Mouse (Mus musculus) neural tube, embryonic 14.5 days (tissue): ENCODE results near the gene Pabpn1. TPM values are rescaled to one million over a fixed set of nuclear protein-coding genes. Genes with fewer than 3 reads are reported as not detected.

Experiments
- ATAC-seq: fragments of 200-750 bp; cut with Nextera tagmentation; 2 replicates; pipeline ENCODE4 v1.8.0; 2017; ENCODE audit warnings: low read depth, mild to moderate bottlenecking, moderate TSS enrichment, moderate library complexity
- H3K27ac ChIP-seq: fragments of 300-500 bp; sonication (generic); 2 replicates; pipeline ENCODE4 v1.5.1; 2014; ENCODE audit warnings: low read depth, mild to moderate bottlenecking, control low read depth, low read length, moderate library complexity, mixed read lengths
- H3K27me3 ChIP-seq: fragments of 300-500 bp; sonication (generic); 2 replicates; pipeline ENCODE4 v1.6.1; 2014; ENCODE audit warnings: low read length; ENCODE audit not compliant: control insufficient read depth, insufficient read depth
- H3K36me3 ChIP-seq: fragments of 300-500 bp; sonication (generic); 2 replicates; pipeline ENCODE4 v1.6.1; 2014; ENCODE audit warnings: low read length, mixed read lengths; ENCODE audit not compliant: control insufficient read depth, insufficient read depth
- H3K4me1 ChIP-seq: fragments of 300-500 bp; sonication (generic); 2 replicates; pipeline ENCODE4 v1.6.1; 2014; ENCODE audit warnings: low read length; ENCODE audit not compliant: control insufficient read depth, insufficient read depth
- H3K4me2 ChIP-seq: fragments of 300-500 bp; sonication (generic); 2 replicates; pipeline ENCODE4 v1.6.1; 2014; ENCODE audit warnings: mild to moderate bottlenecking, low read depth, low read length, control low read depth
- H3K4me3 ChIP-seq: fragments of 300-500 bp; sonication (generic); 2 replicates; pipeline ENCODE4 v1.5.1; 2014; ENCODE audit warnings: low read depth, low read length, control low read depth, mixed read lengths
- H3K9ac ChIP-seq: fragments of 300-500 bp; sonication (generic); replicated peaks from 2 replicates; pipeline ENCODE4 v1.6.1; 2014; ENCODE audit warnings: low read depth, mild to moderate bottlenecking, control low read depth, low read length, mixed read lengths
- H3K9me3 ChIP-seq: fragments of 300-500 bp; sonication (generic); 2 replicates; pipeline ENCODE4 v1.6.1; 2016; ENCODE audit warnings: low read length; ENCODE audit not compliant: control insufficient read depth
- WGBS: fragments of 180-500 bp; shearing (Covaris S2); extraction: QIAGEN DNeasy Blood & Tissue Kit; methylation state at CpG from one replicate; pipeline ENCODE4 v1.1.7; 2014; 5-methylcytosine and 5-hydroxymethylcytosine counted together
- polyA plus RNA-seq: library from polyadenylated mRNA; unstranded; fragments of >200 nt; fragmentation: Nextera tagmentation; extraction: Ambion mirVana; gene quantifications from 2 replicates; pipeline ENCODE4 v1.2.1, GENCODE M21; 2014

Gene Pabpn1
- polyA plus RNA-seq, 1 experiment from 2014 or later: 176 TPM

DNA sequence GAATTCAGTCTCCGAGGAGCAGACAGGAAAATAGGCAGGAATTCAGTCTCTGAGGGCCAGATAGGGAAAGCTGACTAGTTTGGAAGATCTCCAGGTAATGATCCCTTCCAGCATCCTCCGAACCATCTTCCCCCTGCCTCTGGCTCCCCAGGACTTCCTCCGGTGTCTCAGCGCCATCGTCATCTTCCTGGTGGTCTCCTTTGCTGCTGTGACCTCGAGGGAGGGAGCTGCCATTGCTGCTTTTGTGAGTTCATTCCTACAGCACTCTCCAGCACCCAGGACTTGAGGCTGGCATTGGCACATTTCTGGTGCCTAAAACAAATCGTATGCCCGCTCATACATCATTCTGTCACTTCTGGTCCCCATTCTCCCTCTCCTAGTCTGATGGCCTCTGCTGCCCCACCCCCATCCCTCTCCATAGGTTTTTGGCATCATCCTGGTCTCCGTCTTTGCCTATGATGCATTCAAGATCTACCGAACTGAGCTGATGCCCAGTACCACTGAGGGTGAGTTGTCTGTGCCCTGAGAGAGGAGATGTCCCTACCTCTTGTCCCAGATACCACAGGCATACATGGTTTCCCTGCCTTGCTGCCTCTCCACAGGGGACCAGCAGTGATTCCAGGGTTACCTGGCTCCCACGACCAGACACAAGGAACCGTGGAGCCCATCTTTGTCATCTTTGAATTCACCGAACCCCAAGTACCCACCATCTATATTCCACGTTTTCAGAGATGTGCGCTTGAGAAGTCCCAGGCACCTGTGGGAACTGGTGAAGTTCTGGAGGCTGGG lies 46.3 kb downstream of the Pabpn1 start:
- Histone ChIP-seq H3K4me1 (0 out of 2 replicates have a peak, but pooled peaks cover 7% of the 10 kb centered on the region), H3K9ac (no peak overlapping the region), H3K9me3 (no peaks in the 10 kb centered on the region), H3K36me3 (no peaks in the 10 kb centered on the region), H3K4me3 (no peak overlapping the region), H3K4me2 (no peak overlapping the region), H3K27me3 (no peaks in the 10 kb centered on the region), H3K27ac (no peak overlapping the region)
- no peak for ATAC-seq
- WGBS: 82% methylated on average over 15 of the region's 15 CpGs

DNA sequence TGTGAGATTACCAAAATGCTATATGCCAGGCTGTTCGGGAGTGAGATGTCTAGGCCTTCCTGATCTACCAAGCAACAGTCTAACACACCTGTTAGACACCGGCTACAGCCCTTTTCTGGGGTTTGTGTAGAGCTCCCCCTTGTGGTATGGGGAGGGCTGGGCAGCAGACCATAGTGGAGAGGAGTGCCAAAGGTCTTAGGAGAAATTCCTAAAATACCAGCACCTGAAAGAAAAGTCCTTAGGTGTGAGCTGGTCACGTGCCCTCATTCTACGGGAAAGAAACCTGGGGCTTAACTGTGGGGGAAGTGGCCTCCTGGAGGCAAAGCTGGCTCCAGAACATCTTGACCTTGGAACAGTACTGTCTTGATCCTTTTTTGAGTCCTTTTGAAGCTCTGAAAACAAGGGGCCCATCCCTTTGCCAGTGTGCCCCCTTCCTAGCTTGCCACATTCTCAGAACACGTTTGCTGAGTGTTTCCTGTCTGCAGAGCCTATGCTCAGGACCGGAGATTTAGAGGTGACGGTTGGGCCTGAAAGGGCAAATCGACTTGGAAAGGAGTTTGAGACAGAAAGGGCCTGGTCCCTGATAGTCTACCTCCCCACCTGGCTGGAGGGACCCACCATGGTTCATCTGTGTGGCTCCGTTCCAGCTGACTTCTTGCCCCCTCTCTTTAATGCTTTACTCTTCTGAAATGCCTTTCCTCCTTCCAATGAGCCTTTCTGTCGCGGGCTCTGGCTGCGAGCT lies 47.3 kb downstream of the Pabpn1 start:
- 55% methylated on average over 12 of the region's 12 CpGs for WGBS
- 0 out of 2 replicates have a peak, but pooled peaks cover 7% of the 10 kb centered on the region for H3K4me1 ChIP-seq

DNA sequence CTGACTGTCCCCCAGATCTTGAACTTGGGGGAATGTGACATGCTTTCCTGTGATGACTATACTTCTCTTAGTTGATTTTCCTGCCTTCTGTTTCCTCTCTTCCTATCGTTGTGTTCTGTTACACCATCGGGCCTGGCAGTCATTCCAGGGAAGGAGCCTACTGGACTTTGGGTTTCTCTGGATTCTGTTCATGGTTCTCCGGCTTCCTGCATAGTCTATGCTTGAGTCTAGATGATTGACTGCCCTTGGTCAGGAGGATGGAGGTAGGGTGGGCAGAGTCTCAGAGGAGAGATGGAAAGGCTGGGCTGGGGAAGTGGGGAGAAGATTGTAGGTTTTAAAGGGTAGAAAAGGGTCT lies 47.9 kb downstream of the Pabpn1 start:
- H3K27ac ChIP-seq: no peak overlapping the region
- no peak overlapping the region for H3K4me3 ChIP-seq
- no peak overlapping the region for H3K9ac ChIP-seq
- no peaks in the 10 kb centered on the region for H3K27me3 ChIP-seq
- no peaks in the 10 kb centered on the region for H3K9me3 ChIP-seq
- H3K4me2 ChIP-seq: no peak overlapping the region
- H3K36me3 ChIP-seq: no peaks in the 10 kb centered on the region
- 81% methylated on average over 3 of the region's 3 CpGs for WGBS
- ATAC-seq: no peak
- H3K4me1 ChIP-seq: 0 out of 2 replicates have a peak, but pooled peaks cover 7% of the 10 kb centered on the region

More for the DNA sequence above, 47.3 kb downstream of the Pabpn1 start:
- no peak for ATAC-seq
- no peaks in the 10 kb centered on the region for H3K27me3 ChIP-seq
- no peak overlapping the region for H3K4me2 ChIP-seq
- no peak overlapping the region for H3K27ac ChIP-seq
- no peak overlapping the region for H3K9ac ChIP-seq
- H3K36me3 ChIP-seq: no peaks in the 10 kb centered on the region
- no peak overlapping the region for H3K4me3 ChIP-seq
- H3K9me3 ChIP-seq: no peaks in the 10 kb centered on the region

DNA sequence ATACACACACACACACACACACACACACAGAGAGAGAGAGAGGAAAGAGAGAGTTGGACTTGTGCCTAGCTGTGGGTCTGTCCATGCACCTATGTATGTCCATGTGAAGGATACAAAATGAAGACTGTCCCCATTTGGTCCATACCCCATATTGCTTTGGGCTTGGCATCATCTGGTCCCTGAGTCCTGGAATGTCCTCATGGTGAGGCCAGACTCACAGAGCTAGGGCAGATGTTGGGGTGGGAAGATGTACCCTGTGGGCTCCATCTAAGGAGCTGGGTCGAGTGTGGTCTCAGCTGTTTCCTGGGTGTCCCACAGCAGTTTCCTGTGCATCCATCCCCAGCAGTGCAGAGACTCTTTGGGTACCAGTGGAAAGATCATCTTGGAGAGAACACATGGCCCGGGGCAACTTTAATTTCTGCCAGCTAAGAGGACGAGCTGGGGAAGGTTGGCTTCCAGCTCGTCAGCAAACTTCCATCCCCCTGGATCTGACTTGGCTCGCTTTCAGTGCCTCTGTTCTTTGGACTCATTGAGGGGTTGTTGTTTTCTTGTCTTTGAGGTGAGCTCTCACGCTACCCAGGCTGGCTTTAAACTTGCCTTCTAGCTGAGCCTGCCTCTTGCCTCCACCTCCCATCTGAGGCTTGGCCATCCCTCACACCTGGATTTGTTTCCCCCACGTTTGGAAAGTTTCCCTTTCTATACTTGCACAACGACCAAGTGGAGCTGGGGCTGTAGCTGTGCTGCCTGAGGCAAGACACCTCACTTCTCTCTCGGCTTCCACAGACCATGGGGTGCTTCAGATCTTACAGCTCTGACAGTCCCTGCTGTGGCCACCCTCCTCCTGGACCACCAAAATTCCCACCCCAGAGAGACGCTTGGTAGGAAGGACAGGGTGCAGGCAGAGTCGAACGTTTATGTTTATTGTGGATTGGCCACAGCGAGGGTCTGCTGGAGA lies 49.0 kb downstream of the Pabpn1 start:
- no peak for ATAC-seq
- Histone ChIP-seq H3K4me1 (0 out of 2 replicates have a peak, but pooled peaks cover 4% of the 10 kb centered on the region), H3K4me3 (no peak overlapping the region), H3K27ac (no peak overlapping the region), H3K4me2 (no peak overlapping the region), H3K36me3 (no peaks in the 10 kb centered on the region), H3K27me3 (no peaks in the 10 kb centered on the region), H3K9me3 (no peaks in the 10 kb centered on the region), H3K9ac (no peak overlapping the region)
- 74% methylated on average over 13 of the region's 13 CpGs for WGBS

DNA sequence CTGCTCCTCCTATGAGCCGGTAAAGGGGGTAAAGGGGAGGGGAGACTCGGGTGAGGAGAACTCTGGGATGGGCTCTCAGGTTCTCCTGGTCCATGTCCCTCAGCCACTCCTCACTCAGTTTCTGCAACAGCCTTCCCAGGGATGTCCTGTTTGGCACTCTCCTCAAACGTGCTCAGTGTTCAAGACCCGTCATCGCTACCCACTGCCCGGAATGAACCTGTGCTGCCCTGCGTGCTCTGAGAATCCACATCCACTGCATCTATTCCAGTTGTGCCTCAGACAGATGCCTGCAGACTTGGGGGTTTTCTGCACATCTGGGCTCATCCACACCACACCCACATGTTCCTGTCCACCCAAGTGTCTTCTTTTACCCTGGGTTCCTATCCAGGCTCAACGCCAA lies 50.2 kb downstream of the Pabpn1 start:
- H3K36me3 ChIP-seq: no peaks in the 10 kb centered on the region
- ATAC-seq: no peak
- no peaks in the 10 kb centered on the region for H3K4me1 ChIP-seq
- no peaks in the 10 kb centered on the region for H3K9me3 ChIP-seq
- no peak overlapping the region for H3K27ac ChIP-seq
- no peaks in the 10 kb centered on the region for H3K27me3 ChIP-seq
- no peak overlapping the region for H3K4me3 ChIP-seq
- WGBS: 83% methylated on average over 8 of the region's 8 CpGs
- no peak overlapping the region for H3K9ac ChIP-seq
- no peak overlapping the region for H3K4me2 ChIP-seq

DNA sequence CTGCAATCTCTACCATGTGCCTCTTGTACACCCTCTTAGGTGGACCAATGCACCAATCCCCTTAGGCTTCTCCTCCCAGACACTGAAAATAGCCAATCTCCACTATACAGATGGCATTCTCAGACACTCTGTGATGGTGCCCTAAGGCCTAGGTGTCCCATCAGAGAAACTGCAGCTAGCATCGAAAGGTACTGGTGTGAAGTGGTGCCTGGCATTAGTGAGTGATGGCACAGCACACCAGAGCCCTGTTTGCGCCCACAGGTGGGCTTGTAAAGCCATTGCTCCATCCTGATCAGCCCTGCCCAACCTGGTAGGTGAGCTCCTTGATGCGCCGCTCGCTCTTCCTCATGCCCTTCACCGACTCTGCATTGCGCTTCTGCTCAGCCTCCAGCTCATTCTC lies 51.7 kb downstream of the Pabpn1 start:
- H3K27me3 ChIP-seq: no peaks in the 10 kb centered on the region
- 94% methylated on average over 7 of the region's 7 CpGs for WGBS
- no peaks in the 10 kb centered on the region for H3K36me3 ChIP-seq
- no peak overlapping the region for H3K27ac ChIP-seq
- no peak overlapping the region for H3K9ac ChIP-seq
- no peak overlapping the region for H3K4me3 ChIP-seq
- ATAC-seq: no peak
- H3K9me3 ChIP-seq: no peaks in the 10 kb centered on the region
- no peaks in the 10 kb centered on the region for H3K4me1 ChIP-seq
- H3K4me2 ChIP-seq: no peak overlapping the region

DNA sequence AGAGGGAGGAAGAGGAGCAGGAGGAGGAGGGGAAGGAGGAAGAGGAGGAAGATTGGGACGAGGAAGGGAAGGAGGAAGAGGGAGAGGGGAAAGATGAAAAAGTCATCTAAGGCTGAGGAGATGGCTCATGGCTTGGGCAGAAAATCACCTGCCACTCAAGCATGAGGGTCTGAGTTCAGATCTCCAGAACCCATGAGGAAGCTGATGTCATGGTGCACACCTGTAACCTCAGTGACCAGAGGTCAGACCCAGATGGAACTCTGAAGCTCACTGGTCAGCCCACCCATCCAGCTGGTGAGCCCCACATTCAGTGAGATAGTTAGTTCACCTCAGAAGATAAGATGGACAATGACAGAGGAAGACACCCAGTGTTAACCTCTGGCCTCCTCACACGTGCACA lies 52.6 kb downstream of the Pabpn1 start:
- H3K9me3 ChIP-seq: no peaks in the 10 kb centered on the region
- H3K27ac ChIP-seq: no peak overlapping the region
- no peaks in the 10 kb centered on the region for H3K36me3 ChIP-seq
- H3K4me1 ChIP-seq: no peaks in the 10 kb centered on the region
- H3K27me3 ChIP-seq: no peaks in the 10 kb centered on the region
- no peak overlapping the region for H3K4me2 ChIP-seq
- ATAC-seq: no peak
- H3K9ac ChIP-seq: no peak overlapping the region
- WGBS: 88% methylated on average over 2 of the region's 2 CpGs
- no peak overlapping the region for H3K4me3 ChIP-seq

DNA sequence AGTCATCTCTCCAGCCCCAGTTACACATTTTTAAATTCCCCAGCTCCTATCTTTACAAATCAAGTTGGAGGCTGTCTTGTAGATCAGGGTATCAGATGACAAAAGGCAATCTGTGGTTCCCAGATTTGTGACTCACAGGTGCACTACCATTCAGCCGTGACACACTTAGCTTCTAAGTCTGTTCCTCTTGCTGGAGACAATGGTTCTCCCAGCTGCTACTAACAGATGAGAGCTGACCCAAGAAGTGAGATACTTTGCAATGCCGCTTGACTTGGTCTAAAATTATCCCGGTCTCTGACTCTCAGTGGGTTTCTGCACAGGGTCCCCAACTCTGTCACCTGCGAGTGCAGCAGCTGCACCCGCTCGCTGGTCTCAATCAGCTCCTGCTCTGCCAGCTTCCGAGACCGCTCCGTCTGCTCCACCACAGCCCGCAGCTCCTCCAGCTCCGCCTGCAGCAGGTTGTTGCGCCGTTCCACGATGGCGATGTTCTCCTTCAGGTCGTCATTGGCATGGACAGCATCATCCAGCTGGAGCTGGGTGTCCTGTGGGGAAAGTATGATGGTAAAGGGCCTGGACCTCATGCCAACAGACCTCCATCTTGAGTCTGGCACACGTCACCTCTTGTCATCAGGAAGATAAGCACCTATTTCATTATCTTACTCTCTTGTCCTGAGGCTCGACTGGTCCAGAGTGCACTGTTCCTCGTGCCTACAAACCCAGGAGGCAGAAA lies 53.8 kb downstream of the Pabpn1 start:
- no peaks in the 10 kb centered on the region for H3K27me3 ChIP-seq
- no peaks in the 10 kb centered on the region for H3K9me3 ChIP-seq
- H3K36me3 ChIP-seq: no peaks in the 10 kb centered on the region
- 88% methylated on average over 19 of the region's 19 CpGs for WGBS
- no peak overlapping the region for H3K27ac ChIP-seq
- no peak overlapping the region for H3K9ac ChIP-seq
- no peaks in the 10 kb centered on the region for H3K4me1 ChIP-seq
- no peak overlapping the region for H3K4me3 ChIP-seq
- H3K4me2 ChIP-seq: no peak overlapping the region
- ATAC-seq: no peak
